Mouse (Mus musculus): ENCODE data around the gene Ssh2. TPM values are rescaled to one million over a fixed set of nuclear protein-coding genes. Genes with fewer than 3 reads are reported as not detected.

The Ssh2 gene
- polyA plus RNA-seq, 1 experiment from 2014 or later, result 17.1 TPM

GRCm38 (mm10) chr11:77364376-77364775 is 148.3 kb downstream of the Ssh2 start:
- no peak for ATAC-seq (ENCODE audit: low FRiP score)
- Histone ChIP-seq H3K9me3 (replicated peaks) (no peaks in the 10 kb centered on the region), H3K27me3 (no peaks in the 10 kb centered on the region), H3K4me1 (no peaks in the 10 kb centered on the region), H3K36me3 (no peaks in the 10 kb centered on the region), H3K4me2 (replicated peaks) (no peak overlapping the region), H3K4me3 (no peak overlapping the region), H3K27ac (no peak overlapping the region), H3K9ac (no peak overlapping the region)
- WGBS, result 63% methylated on average over 1 of the region's 1 CpGs

- 87% methylated on average over 6 of the region's 6 CpGs for WGBS
- Histone ChIP-seq H3K4me3 (no peak overlapping the region), H3K27ac (no peak overlapping the region), H3K4me2 (replicated peaks) (no peak overlapping the region), H3K27me3 (no peaks in the 10 kb centered on the region), H3K36me3 (no peaks in the 10 kb centered on the region), H3K4me1 (no peaks in the 10 kb centered on the region), H3K9me3 (replicated peaks) (no peaks in the 10 kb centered on the region), H3K9ac (no peak overlapping the region)
- no peak for ATAC-seq (ENCODE audit: low FRiP score)
Measured at GRCm38 (mm10) chr11:77365706-77366386, 149.8 kb downstream of the Ssh2 start.

GRCm38 (mm10) chr11:77367541-77368270 is 151.6 kb downstream of the Ssh2 start:
- no peak for ATAC-seq (ENCODE audit: low FRiP score)
- no peak overlapping the region for H3K4me3 ChIP-seq
- no peaks in the 10 kb centered on the region for H3K27me3 ChIP-seq
- no peaks in the 10 kb centered on the region for H3K9me3 ChIP-seq (replicated peaks)
- H3K4me1 ChIP-seq, result no peaks in the 10 kb centered on the region
- no peaks in the 10 kb centered on the region for H3K36me3 ChIP-seq
- H3K27ac ChIP-seq, result no peak overlapping the region
- WGBS, result 95% methylated on average over 9 of the region's 9 CpGs
- H3K9ac ChIP-seq, result no peak overlapping the region
- H3K4me2 ChIP-seq (replicated peaks), result no peak overlapping the region

- WGBS, result 73% methylated on average over 2 of the region's 2 CpGs
- Histone ChIP-seq H3K27ac (no peak overlapping the region), H3K4me3 (no peak overlapping the region), H3K4me2 (replicated peaks) (no peak overlapping the region), H3K27me3 (no peaks in the 10 kb centered on the region), H3K9ac (no peak overlapping the region), H3K4me1 (no peaks in the 10 kb centered on the region), H3K36me3 (no peaks in the 10 kb centered on the region), H3K9me3 (replicated peaks) (no peaks in the 10 kb centered on the region)
- ATAC-seq (ENCODE audit: low FRiP score), result no peak
Measured at GRCm38 (mm10) chr11:77369188-77369840, 153.2 kb downstream of the Ssh2 start.

GRCm38 (mm10) chr11:77369841-77370191 is 153.7 kb downstream of the Ssh2 start:
- ATAC-seq (ENCODE audit: low FRiP score), result no peak
- 84% methylated on average over 2 of the region's 2 CpGs for WGBS
- no peaks in the 10 kb centered on the region for H3K27me3 ChIP-seq

GRCm38 (mm10) chr11:77371088-77371487 is 155.0 kb downstream of the Ssh2 start:
- no peaks in the 10 kb centered on the region for H3K27me3 ChIP-seq
- no peak overlapping the region for H3K4me3 ChIP-seq
- ATAC-seq (ENCODE audit: low FRiP score), result no peak
- H3K36me3 ChIP-seq, result no peaks in the 10 kb centered on the region
- H3K27ac ChIP-seq, result no peak overlapping the region
- H3K4me1 ChIP-seq, result no peaks in the 10 kb centered on the region
- H3K9me3 ChIP-seq (replicated peaks), result no peaks in the 10 kb centered on the region
- no peak overlapping the region for H3K4me2 ChIP-seq (replicated peaks)
- H3K9ac ChIP-seq, result no peak overlapping the region
- 89% methylated on average over 3 of the region's 3 CpGs for WGBS

More at GRCm38 (mm10) chr11:77369841-77370191, 153.7 kb downstream of the Ssh2 start:
- Histone ChIP-seq H3K27ac (no peak overlapping the region), H3K36me3 (no peaks in the 10 kb centered on the region), H3K4me1 (no peaks in the 10 kb centered on the region), H3K4me2 (replicated peaks) (no peak overlapping the region), H3K9me3 (replicated peaks) (no peaks in the 10 kb centered on the region), H3K4me3 (no peak overlapping the region), H3K9ac (no peak overlapping the region)

GRCm38 (mm10) chr11:77371696-77372095 is 155.6 kb downstream of the Ssh2 start:
- no peak for ATAC-seq (ENCODE audit: low FRiP score)
- no peaks in the 10 kb centered on the region for H3K4me1 ChIP-seq
- H3K36me3 ChIP-seq, result no peaks in the 10 kb centered on the region
- H3K4me3 ChIP-seq, result no peak overlapping the region
- no peaks in the 10 kb centered on the region for H3K9me3 ChIP-seq (replicated peaks)
- no peaks in the 10 kb centered on the region for H3K27me3 ChIP-seq
- no peak overlapping the region for H3K4me2 ChIP-seq (replicated peaks)
- no peak overlapping the region for H3K9ac ChIP-seq
- H3K27ac ChIP-seq, result no peak overlapping the region

GRCm38 (mm10) chr11:77372196-77372904 is 156.3 kb downstream of the Ssh2 start:
- Histone ChIP-seq H3K36me3 (no peaks in the 10 kb centered on the region), H3K9ac (no peak overlapping the region), H3K4me1 (no peaks in the 10 kb centered on the region), H3K27ac (no peak overlapping the region), H3K4me2 (replicated peaks) (no peak overlapping the region), H3K9me3 (replicated peaks) (no peaks in the 10 kb centered on the region), H3K27me3 (no peaks in the 10 kb centered on the region), H3K4me3 (no peak overlapping the region)
- ATAC-seq (ENCODE audit: low FRiP score), result no peak
- WGBS, result 76% methylated on average over 8 of the region's 8 CpGs

- Histone ChIP-seq H3K27ac (no peak overlapping the region), H3K27me3 (no peaks in the 10 kb centered on the region), H3K4me3 (no peak overlapping the region), H3K36me3 (no peaks in the 10 kb centered on the region), H3K9ac (no peak overlapping the region), H3K9me3 (replicated peaks) (no peaks in the 10 kb centered on the region), H3K4me2 (replicated peaks) (no peak overlapping the region), H3K4me1 (no peaks in the 10 kb centered on the region)
- ATAC-seq (ENCODE audit: low FRiP score), result no peak
- WGBS, result 97% methylated on average over 2 of the region's 2 CpGs
Measured at GRCm38 (mm10) chr11:77378622-77379021, 162.5 kb downstream of the Ssh2 start.

- Histone ChIP-seq H3K4me3 (no peak overlapping the region), H3K27ac (no peak overlapping the region), H3K27me3 (no peaks in the 10 kb centered on the region), H3K9ac (no peak overlapping the region), H3K9me3 (replicated peaks) (no peaks in the 10 kb centered on the region), H3K36me3 (no peaks in the 10 kb centered on the region), H3K4me1 (no peaks in the 10 kb centered on the region), H3K4me2 (replicated peaks) (no peak overlapping the region)
- ATAC-seq (ENCODE audit: low FRiP score), result no peak
- WGBS, result 84% methylated on average over 3 of the region's 3 CpGs
Measured at GRCm38 (mm10) chr11:77381174-77381573, 165.1 kb downstream of the Ssh2 start.

- Histone ChIP-seq H3K4me2 (replicated peaks) (no peak overlapping the region), H3K27me3 (no peaks in the 10 kb centered on the region), H3K27ac (no peak overlapping the region), H3K9me3 (replicated peaks) (no peaks in the 10 kb centered on the region), H3K4me3 (no peak overlapping the region), H3K9ac (no peak overlapping the region), H3K36me3 (no peaks in the 10 kb centered on the region), H3K4me1 (no peaks in the 10 kb centered on the region)
- WGBS, result 84% methylated on average over 3 of the region's 3 CpGs
- no peak for ATAC-seq (ENCODE audit: low FRiP score)
Measured at GRCm38 (mm10) chr11:77384151-77384550, 168.1 kb downstream of the Ssh2 start.
